Mouse (Mus musculus) urinary bladder, postnatal 36 days (tissue): Measurements from ENCODE around the gene Nptxr.

Experiments used
- DNase-seq, 2 experiments: peaks; one replicate each; pipeline ENCODE4 v3.0.0; 2022; ENCODE audit warnings: low spot score in 2 of 2, mixed read lengths in 1 of 2

The Nptxr gene

GRCm38 (mm10) chr15:79804352-79805071, at the start of gene Nptxr:
Nptxr (minus strand) TSS chr15:79804766.
- peak; percentile 39 to 41 for DNase-seq

- DNase-seq = no peak
These were observed 45.6 kb upstream of the Nptxr start for GRCm38 (mm10) chr15:79850143-79850542.

GRCm38 (mm10) chr15:79847100-79847499, 42.5 kb upstream of the Nptxr start:
- peak; percentile 46 to 61 for DNase-seq

- no peak for DNase-seq
These were observed 41.4 kb upstream of the Nptxr start for GRCm38 (mm10) chr15:79845986-79846385.

- no peak for DNase-seq
These were observed 38.4 kb upstream of the Nptxr start for GRCm38 (mm10) chr15:79842985-79843384.

DNA sequence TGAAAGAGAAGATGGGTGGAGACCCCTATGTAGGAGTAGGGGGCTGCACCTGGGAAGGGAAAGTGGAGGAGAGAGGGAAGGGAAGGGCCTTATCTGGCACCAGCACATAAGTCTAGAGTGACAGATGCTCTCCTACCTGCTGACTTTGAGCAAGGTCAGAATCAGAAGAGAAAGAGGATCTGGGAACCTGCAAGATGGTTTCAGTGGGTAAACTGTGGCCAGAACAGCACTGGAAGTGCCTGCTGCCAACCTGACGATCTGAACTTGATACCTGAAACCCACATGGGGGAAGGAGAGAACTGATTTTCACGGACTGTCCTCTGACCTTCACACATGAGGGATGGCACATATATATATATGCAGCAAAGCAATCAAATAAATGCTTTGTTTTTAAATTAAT, 35.7 kb upstream of the Nptxr start:
- no peak for DNase-seq

- DNase-seq = no peak
These were observed 30.3 kb upstream of the Nptxr start for GRCm38 (mm10) chr15:79834881-79835260.

- DNase-seq = peak; percentile 93 to 94
These were observed 29.7 kb upstream of the Nptxr start, which contains the start of the genes Npcd and Cbx6 for GRCm38 (mm10) chr15:79834130-79834880. Npcd (minus strand) TSS chr15:79834237. Cbx6 (minus strand) TSS chr15:79834688.

DNA sequence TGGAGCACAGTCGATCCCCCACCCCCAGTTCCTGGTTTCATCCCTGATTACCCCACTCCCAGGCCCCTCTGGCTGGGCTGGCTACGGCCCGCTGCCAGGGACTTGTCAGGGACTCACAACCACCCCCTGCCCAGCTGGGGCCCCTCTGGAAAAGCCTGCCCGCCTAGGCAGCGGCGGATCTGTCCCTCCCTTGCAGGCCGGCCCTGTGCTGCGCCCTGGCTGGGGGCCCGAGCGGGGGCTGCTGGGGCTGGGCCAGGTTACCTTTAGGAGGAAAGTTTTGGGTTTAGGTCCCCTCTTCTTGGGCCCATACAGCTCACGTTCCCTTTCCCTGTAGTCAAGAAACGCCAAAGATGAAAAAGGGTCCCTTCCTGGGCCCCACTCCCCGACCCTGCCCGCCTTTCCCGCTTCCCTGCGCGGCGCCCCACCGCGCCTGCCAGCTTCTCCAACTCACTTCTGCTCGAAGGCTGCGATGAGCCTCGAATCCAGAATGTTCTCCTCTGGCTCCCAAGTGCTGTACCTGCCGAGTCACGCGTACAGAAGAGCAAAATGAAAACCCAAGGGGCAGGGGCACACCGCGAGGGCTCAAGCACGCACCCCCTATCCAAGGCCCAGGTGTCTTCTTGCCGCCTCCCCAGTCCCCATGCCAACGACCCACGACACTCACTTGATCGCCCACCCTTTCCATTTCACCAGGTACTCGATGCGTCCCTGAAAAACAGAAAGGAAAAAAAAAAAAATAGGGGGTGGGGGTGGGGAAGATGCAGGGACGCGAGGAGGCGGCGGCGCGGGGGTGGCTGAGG, 28.9 kb upstream of the Nptxr start:
- DNase-seq = peak in 1 of 2 experiments; percentile 23

DNA sequence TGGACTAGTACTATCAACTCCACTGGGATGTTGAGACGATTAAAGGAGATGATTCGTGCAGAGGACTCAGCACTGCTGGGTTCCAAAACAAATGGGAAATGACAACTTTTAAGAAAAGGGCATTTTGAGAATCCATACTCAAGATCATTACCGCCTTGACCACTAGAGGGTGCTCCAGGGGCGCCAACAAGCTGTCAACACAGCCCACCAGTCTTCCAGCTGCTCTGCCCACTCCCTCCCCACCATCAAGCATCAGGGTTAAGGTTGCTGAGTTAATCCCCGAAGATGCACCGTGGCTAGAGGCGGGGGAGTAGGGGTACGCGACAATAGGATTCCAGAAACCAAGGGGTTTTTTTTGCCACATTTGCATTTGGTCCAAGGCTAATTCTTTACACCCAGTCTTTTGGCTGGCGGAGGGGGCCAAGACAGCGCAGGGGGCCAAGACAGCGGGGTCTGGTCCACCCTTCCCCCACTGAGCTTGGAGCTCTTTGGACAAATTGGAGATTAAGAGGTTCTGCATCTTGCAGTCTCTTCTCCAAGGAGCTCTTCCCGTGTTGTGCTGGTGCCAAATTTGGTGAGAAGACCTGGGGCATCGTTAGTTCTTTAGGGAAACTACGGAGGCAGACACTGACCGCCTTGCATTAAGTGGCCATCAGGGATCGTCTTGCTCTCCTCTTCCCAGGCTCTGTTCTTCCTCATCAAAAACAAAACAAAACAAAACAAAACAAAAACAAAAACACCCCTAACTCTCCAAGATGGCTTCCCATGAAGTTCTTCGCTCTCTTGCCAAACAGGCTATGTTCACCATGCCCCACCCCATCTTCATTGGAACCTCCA, 27.7 kb upstream of the Nptxr start:
- peak; percentile 61 to 73 for DNase-seq

GRCm38 (mm10) chr15:79830388-79830787, 25.8 kb upstream of the Nptxr start:
- DNase-seq = peak; percentile 66 to 67

- DNase-seq = no peak
These were observed 24.9 kb upstream of the Nptxr start for GRCm38 (mm10) chr15:79829431-79829830.

- no peak for DNase-seq
These were observed 23.9 kb upstream of the Nptxr start for GRCm38 (mm10) chr15:79828366-79829035.

GRCm38 (mm10) chr15:79827778-79828210, 23.2 kb upstream of the Nptxr start:
- no peak for DNase-seq

DNA sequence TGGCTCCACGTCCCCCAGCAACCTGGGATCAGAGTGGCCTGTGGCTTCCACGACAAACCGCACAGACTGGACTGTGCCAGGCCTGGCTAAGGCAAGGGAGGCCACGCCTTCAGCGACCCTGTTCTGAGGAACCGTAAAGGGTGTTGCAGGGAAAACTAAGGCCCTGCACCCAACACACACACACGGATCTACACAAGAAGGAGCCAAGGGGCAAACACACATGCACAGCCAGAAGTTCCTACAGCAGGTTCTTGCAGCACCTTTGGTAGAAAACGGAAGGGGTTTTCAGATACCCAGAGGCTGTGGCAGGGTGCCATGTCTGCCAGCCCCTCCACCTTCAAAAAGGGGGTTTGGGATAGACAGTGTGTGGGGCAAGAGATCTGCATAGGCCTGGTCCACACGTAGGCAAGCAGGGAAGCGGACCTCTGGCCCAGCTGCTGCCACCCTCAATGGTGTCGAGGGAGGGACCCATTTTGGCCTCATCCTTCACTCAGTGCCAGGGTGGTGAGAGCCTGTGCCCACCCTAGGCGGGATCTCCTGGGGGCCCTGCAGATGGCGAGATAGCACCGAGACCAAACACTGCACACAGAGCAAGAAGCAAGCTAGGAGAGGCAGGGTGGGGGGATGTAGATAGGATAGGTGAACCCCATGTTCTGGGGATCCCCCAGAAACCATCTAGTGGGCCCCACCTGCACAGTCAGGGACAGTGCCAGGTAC, 22.7 kb upstream of the Nptxr start:
- no peak for DNase-seq

GRCm38 (mm10) chr15:79826221-79826935, 21.8 kb upstream of the Nptxr start:
- no peak for DNase-seq

GRCm38 (mm10) chr15:79825146-79825825, 20.7 kb upstream of the Nptxr start:
- DNase-seq = no peak

DNA sequence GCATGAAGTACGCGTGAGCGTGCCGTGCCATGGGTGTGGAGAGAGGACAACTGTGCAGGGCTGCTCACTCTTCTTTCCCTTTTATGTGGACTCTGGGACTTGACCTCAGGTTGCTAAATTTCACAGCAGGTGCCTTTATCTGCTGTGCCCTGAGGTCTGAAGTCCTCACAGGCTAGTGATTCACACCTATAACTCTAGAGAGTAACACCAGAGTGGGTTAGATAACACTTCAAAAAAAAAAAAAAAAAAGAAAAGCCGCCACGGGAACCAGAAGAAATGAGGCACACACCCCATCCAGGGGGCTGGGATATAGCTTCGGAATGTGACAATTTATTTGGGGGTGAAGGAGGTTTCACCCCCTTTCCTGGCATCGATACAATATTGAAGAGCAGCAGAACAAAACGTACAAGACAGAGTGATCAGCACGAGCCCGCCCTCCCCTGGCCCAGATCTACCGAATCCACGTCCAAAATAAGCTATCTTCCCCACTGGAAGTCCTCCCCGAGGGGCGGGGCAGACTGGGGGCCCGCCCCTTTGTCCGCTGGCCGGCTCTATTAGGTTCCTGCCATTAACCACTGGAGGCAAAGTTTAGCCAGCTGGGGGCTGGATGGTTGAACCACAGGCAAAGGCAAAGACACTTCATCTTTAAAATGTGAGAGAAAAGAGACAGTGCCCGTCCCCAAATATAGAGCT, 19.2 kb upstream of the Nptxr start:
- peak; percentile 38 to 75 for DNase-seq
